In genomic region chr14:55785195-55785594, GRCm38 (mm10) we compare ENCODE assay signal across 15 mouse cellular contexts. TPM values are rescaled to one million over a fixed set of nuclear protein-coding genes. Genes with fewer than 3 reads are reported as not detected.
DNase-seq lines count a peak whose midpoint lies in the region; ATAC-seq and TF ChIP-seq lines count a peak whose summit lies in the region.
"Had no signal": no experiment of that assay in that cellular context is flagged by ENCODE, and none has a peak within 500 bp of the region (broad histone marks: within the 10 kb centered on the region; RNA-seq: fewer than 3 reads in every experiment).

No protein-coding gene starts in this region.

- DNase-seq in heart, adult 2 months = peak in 1 of 2 experiments; percentile 19
- DNase-seq in heart, adult 8-10 months (ENCODE audit: low spot score) = no peak
- DNase-seq in lung, adult 2 months = peak; percentile 3
- DNase-seq in lung, postnatal 25 days (ENCODE audit: low spot score) = no peak
- peak; percentile 19 for DNase-seq in embryonic facial prominence, embryonic 14.5 days (ENCODE audit: low spot score)
- DNase-seq in retina, postnatal 1 day = peak; percentile 44
- DNase-seq: adrenal gland, postnatal 14 days; cerebellum, adult 9-11 months; midbrain, embryonic 14.5 days had no signal

- H3K4me1 ChIP-seq in heart, adult 2 months (ENCODE audit: control insufficient read depth, insufficient read depth, low read length) = peaks cover 4% of the 10 kb centered on the region
- H3K4me1 ChIP-seq in lung, adult 2 months (ENCODE audit: control insufficient read depth, insufficient read depth, low read length) = peaks cover 20% of the 10 kb centered on the region
- peaks cover 22% of the 10 kb centered on the region for H3K4me1 ChIP-seq in embryonic facial prominence, embryonic 14.5 days (ENCODE audit: control insufficient read depth, insufficient read depth, low read length)
- peaks cover 30% of the 10 kb centered on the region for H3K4me1 ChIP-seq in neural tube, embryonic 15.5 days

- H3K79me2 ChIP-seq in heart, adult 2 months (replicated peaks; ENCODE audit: control insufficient read depth, insufficient read depth, low read length) = no peaks in the 10 kb centered on the region

- no peaks in the 10 kb centered on the region for H3K9me3 ChIP-seq in embryonic facial prominence, embryonic 14.5 days (ENCODE audit: control insufficient read depth, low read length)
- H3K9me3 ChIP-seq in neural tube, embryonic 15.5 days (replicated peaks) = no peaks in the 10 kb centered on the region
- H3K9me3 ChIP-seq: forebrain, embryonic 12.5 days; G1E; liver, embryonic 15.5 days; stomach, embryonic 15.5 days had no signal

- no peak overlapping the region for H3K4me3 ChIP-seq in heart, adult 2 months
- H3K4me3 ChIP-seq in lung, adult 2 months (replicated peaks; ENCODE audit: extremely low read depth, low read depth, low read length) = no peak overlapping the region
- no peak overlapping the region for H3K4me3 ChIP-seq in embryonic facial prominence, embryonic 14.5 days (ENCODE audit: low read depth, low read length)
- no peak overlapping the region for H3K4me3 ChIP-seq in neural tube, embryonic 15.5 days (replicated peaks)
- H3K4me3 ChIP-seq: forebrain, embryonic 12.5 days; liver, embryonic 15.5 days; stomach, embryonic 15.5 days had no signal

- no peak overlapping the region for H3K4me2 ChIP-seq in embryonic facial prominence, embryonic 14.5 days (ENCODE audit: low read depth, low read length)
- H3K4me2 ChIP-seq in neural tube, embryonic 15.5 days = no peak overlapping the region
- H3K4me2 ChIP-seq: forebrain, embryonic 12.5 days; liver, embryonic 15.5 days; stomach, embryonic 15.5 days had no signal

- ATAC-seq in embryonic facial prominence, embryonic 14.5 days (ENCODE audit: low read depth) = no peak
- no peak for ATAC-seq in neural tube, embryonic 15.5 days (ENCODE audit: low FRiP score)
- ATAC-seq in inflammation-experienced regulatory T-cells, adult 6 months = no peak

- WGBS in heart, adult 2 months = 51% methylated on average over 6 of the region's 6 CpGs
- 43% methylated on average over 6 of the region's 6 CpGs for WGBS in lung, adult 2 months
- WGBS in embryonic facial prominence, embryonic 14.5 days = 29% methylated on average over 6 of the region's 6 CpGs
- WGBS in neural tube, embryonic 15.5 days = 35% methylated on average over 6 of the region's 6 CpGs

- TF ChIP-seq POLR2A in heart, adult 2 months (IDR thresholded peaks at IDR 0.05; ENCODE audit: insufficient read depth, low read depth, low read length) = no peak
- TF ChIP-seq POLR2A in lung, adult 2 months (IDR thresholded peaks at IDR 0.05; ENCODE audit: borderline replicate concordance, extremely low read depth, low read depth, low read length) = no peak

- H3K27me3 ChIP-seq in heart, adult 2 months (ENCODE audit: control insufficient read depth, insufficient read depth, low read length) = no peaks in the 10 kb centered on the region
- peaks cover 9% of the 10 kb centered on the region; the same call in 1 of the 2 replicates for H3K27me3 ChIP-seq in embryonic facial prominence, embryonic 14.5 days (replicated peaks; ENCODE audit: control insufficient read depth, insufficient read depth, low read length)
- H3K27me3 ChIP-seq in neural tube, embryonic 15.5 days (replicated peaks) = peaks cover 90% of the 10 kb centered on the region

- TF ChIP-seq CTCF in heart, adult 2 months (IDR thresholded peaks at IDR 0.05) = peak; percentile 28; the same call in 1 of the 2 replicates
- TF ChIP-seq CTCF in lung, adult 2 months (IDR thresholded peaks at IDR 0.05; ENCODE audit: insufficient read depth, low read length) = peak; percentile 45

- no peaks in the 10 kb centered on the region for H3K36me3 ChIP-seq in heart, adult 2 months (ENCODE audit: control insufficient read depth, insufficient read depth, low read length)
- no peaks in the 10 kb centered on the region for H3K36me3 ChIP-seq in embryonic facial prominence, embryonic 14.5 days (ENCODE audit: control insufficient read depth, insufficient read depth, low read length)
- H3K36me3 ChIP-seq in neural tube, embryonic 15.5 days = no peaks in the 10 kb centered on the region
- H3K36me3 ChIP-seq: forebrain, embryonic 12.5 days; G1E; liver, embryonic 15.5 days; stomach, embryonic 15.5 days had no signal

- H3K27ac ChIP-seq in heart, adult 2 months = peak overlapping the region; percentile 6
- no peak overlapping the region for H3K27ac ChIP-seq in embryonic facial prominence, embryonic 14.5 days (replicated peaks; ENCODE audit: low read depth, low read length)
- no peak overlapping the region for H3K27ac ChIP-seq in neural tube, embryonic 15.5 days (replicated peaks)
- H3K27ac ChIP-seq: forebrain, embryonic 12.5 days; liver, embryonic 15.5 days; stomach, embryonic 15.5 days had no signal

- intact Hi-C loops in heart, adult 2 months (cut with DNase I) = no loop called here

- no peak for TF ChIP-seq EP300 in heart, adult 2 months (IDR thresholded peaks at IDR 0.05; ENCODE audit: insufficient read depth, low read depth, low read length)

- H3K9ac ChIP-seq in heart, adult 2 months (ENCODE audit: low read depth, low read length) = no peak overlapping the region
- H3K9ac ChIP-seq in embryonic facial prominence, embryonic 14.5 days (ENCODE audit: low read depth, low read length) = no peak overlapping the region
- no peak overlapping the region for H3K9ac ChIP-seq in neural tube, embryonic 15.5 days (replicated peaks)
- H3K9ac ChIP-seq: forebrain, embryonic 12.5 days; liver, embryonic 15.5 days; stomach, embryonic 15.5 days had no signal

RNA-seq across cellular contexts. Expression of gene Adcy4, which starts 1.3 kb away (rescaled TPM):
- total RNA-seq in heart, adult 2 months (2021) = 10 to 100 TPM; 16.1 to 20.3 TPM
- polyA plus RNA-seq in heart, adult 2 months (2012; rRNA removed) = 36.5 and 40.0 TPM in 2 replicates
- 10 to 100 TPM; 13.0 to 22.0 (median 16.4) TPM for total RNA-seq in heart, adult 8-10 months (2022)
- polyA plus RNA-seq in lung, adult 2 months (2012; rRNA removed) = 157 and 169 TPM in 2 replicates
- polyA plus RNA-seq in embryonic facial prominence, embryonic 14.5 days (2014; fragmentation: Nextera tagmentation; extraction: Ambion mirVana) = 13.4 and 16.2 TPM in 2 replicates
- 4.1 and 5.2 TPM in 2 replicates for polyA plus RNA-seq in neural tube, embryonic 15.5 days (2015; fragmentation: Nextera tagmentation; extraction: Ambion mirVana)
- polyA plus RNA-seq in inflammation-experienced regulatory T-cells, adult 6 months (2017; shearing (Covaris generic)) = under 1 TPM in 1 of 3 experiments, not detected in 2; 0.29 TPM

RNA-seq across cellular contexts. Expression of gene Ripk3, which starts 3.5 kb away (rescaled TPM):
- total RNA-seq in heart, adult 2 months (2021) = 1 to 10 TPM; 2.2 to 2.4 TPM
- 3.5 and 4.1 TPM in 2 replicates for polyA plus RNA-seq in heart, adult 2 months (2012; rRNA removed)
- total RNA-seq in heart, adult 8-10 months (2022) = 1 to 10 TPM; 2.2 to 6.2 (median 3.4) TPM
- 7.5 and 10.0 TPM in 2 replicates for polyA plus RNA-seq in lung, adult 2 months (2012; rRNA removed)
- polyA plus RNA-seq in embryonic facial prominence, embryonic 14.5 days (2014; fragmentation: Nextera tagmentation; extraction: Ambion mirVana) = 32.0 and 35.3 TPM in 2 replicates
- polyA plus RNA-seq in neural tube, embryonic 15.5 days (2015; fragmentation: Nextera tagmentation; extraction: Ambion mirVana) = 2.8 and 14.2 TPM in 2 replicates
- polyA plus RNA-seq in inflammation-experienced regulatory T-cells, adult 6 months (2017; shearing (Covaris generic)) = 10 to 100 TPM; 71.9 to 99.8 (median 84.8) TPM

RNA-seq across cellular contexts. Expression of gene Ltb4r1, which starts 19.4 kb away (rescaled TPM):
- under 1 TPM; 0.34 to 0.36 TPM for total RNA-seq in heart, adult 2 months (2021)
- polyA plus RNA-seq in heart, adult 2 months (2012; rRNA removed) = 0.76 TPM in 2 replicates
- under 1 TPM in 3 of 4 experiments, not detected in 1; 0.19 to 0.49 (median 0.26) TPM for total RNA-seq in heart, adult 8-10 months (2022)
- polyA plus RNA-seq in lung, adult 2 months (2012; rRNA removed) = 6.5 and 7.1 TPM in 2 replicates
- polyA plus RNA-seq in embryonic facial prominence, embryonic 14.5 days (2014; fragmentation: Nextera tagmentation; extraction: Ambion mirVana) = 0.24 and 0.56 TPM in 2 replicates
- polyA plus RNA-seq in neural tube, embryonic 15.5 days (2015; fragmentation: Nextera tagmentation; extraction: Ambion mirVana) = 0.42 and 0.80 TPM in 2 replicates
- polyA plus RNA-seq in inflammation-experienced regulatory T-cells, adult 6 months (2017; shearing (Covaris generic)) = 10 to 100 TPM in 1 of 3 experiments, 1 to 10 TPM in 1, under 1 TPM in 1; 0.57 to 16.6 (median 3.8) TPM
- polyA plus RNA-seq: midbrain, embryonic 14.5 days had no signal

RNA-seq across cellular contexts. Expression of gene Ltb4r2, which starts 24.0 kb away (rescaled TPM):
- under 1 TPM in 1 of 2 experiments, not detected in 1; 0.20 TPM for total RNA-seq in heart, adult 2 months (2021)
- polyA plus RNA-seq in heart, adult 2 months (2012; rRNA removed) = 0.06 and 0.20 TPM in 2 replicates
- total RNA-seq in heart, adult 8-10 months (2022) = under 1 TPM; 0.06 to 0.19 (median 0.13) TPM
- polyA plus RNA-seq in lung, adult 2 months (2012; rRNA removed) = 1.1 and 2.6 TPM in 2 replicates
- 0.47 and 0.51 TPM in 2 replicates for polyA plus RNA-seq in embryonic facial prominence, embryonic 14.5 days (2014; fragmentation: Nextera tagmentation; extraction: Ambion mirVana)
- 0.42 and 0.88 TPM in 2 replicates for polyA plus RNA-seq in neural tube, embryonic 15.5 days (2015; fragmentation: Nextera tagmentation; extraction: Ambion mirVana)
- not detected for polyA plus RNA-seq in inflammation-experienced regulatory T-cells, adult 6 months (2017; shearing (Covaris generic))
- polyA plus RNA-seq: G1E had no signal

RNA-seq across cellular contexts. Expression of gene Cideb, which starts 26.9 kb away (rescaled TPM):
- total RNA-seq in heart, adult 2 months (2021) = under 1 TPM; 0.81 to 0.98 TPM
- polyA plus RNA-seq in heart, adult 2 months (2012; rRNA removed) = 6.7 and 8.1 TPM in 2 replicates
- 1 to 10 TPM in 3 of 4 experiments, under 1 TPM in 1; 0.95 to 1.9 (median 1.4) TPM for total RNA-seq in heart, adult 8-10 months (2022)
- polyA plus RNA-seq in lung, adult 2 months (2012; rRNA removed) = 3.8 and 4.0 TPM in 2 replicates
- 0.33 and 0.59 TPM in 2 replicates for polyA plus RNA-seq in embryonic facial prominence, embryonic 14.5 days (2014; fragmentation: Nextera tagmentation; extraction: Ambion mirVana)
- 0.35 and 0.93 TPM in 2 replicates for polyA plus RNA-seq in neural tube, embryonic 15.5 days (2015; fragmentation: Nextera tagmentation; extraction: Ambion mirVana)
- polyA plus RNA-seq in inflammation-experienced regulatory T-cells, adult 6 months (2017; shearing (Covaris generic)) = not detected
- polyA plus RNA-seq: G1E had no signal

Comparison
In these comparisons a context has a peak if more than half of its experiments do, and no peak if none do; other contexts are left out.
1. DNase-seq: peak in lung, adult 2 months (single experiment), embryonic facial prominence, embryonic 14.5 days (single experiment) and retina, postnatal 1 day (single experiment); none in heart, adult 8-10 months (single experiment) and lung, postnatal 25 days (single experiment).